Mouse (Mus musculus): ENCODE data around the gene Galnt17. TPM values are rescaled to one million over a fixed set of nuclear protein-coding genes. Genes with fewer than 3 reads are reported as not detected.

The Galnt17 gene
- polyA plus RNA-seq, 1 experiment from 2014 or later = 0.81 TPM

GRCm38 (mm10) chr5:130930999-130931398, 377.3 kb downstream of the Galnt17 start:
- no peaks in the 10 kb centered on the region for H3K9me3 ChIP-seq (ENCODE audit: control insufficient read depth, low read length)
- no peak overlapping the region for H3K4me3 ChIP-seq (ENCODE audit: low read depth, low read length)
- ATAC-seq (ENCODE audit: low FRiP score, low TSS enrichment) (no peak), DNase-seq (ENCODE audit: low spot score) (no peak)
- H3K27ac ChIP-seq (replicated peaks) = no peak overlapping the region
- TF ChIP-seq EP300 (optimal IDR thresholded peaks at IDR 0.05) (no peak), CTCF (IDR thresholded peaks at IDR 0.05; ENCODE audit: low read depth) (no peak)
- WGBS = 90% methylated on average over 1 of the region's 1 CpGs
- H3K4me1 ChIP-seq (replicated peaks; ENCODE audit: control insufficient read depth, insufficient read depth) = no peaks in the 10 kb centered on the region
- H3K27me3 ChIP-seq (ENCODE audit: control insufficient read depth, insufficient read depth, low read length) = no peaks in the 10 kb centered on the region
- H3K9ac ChIP-seq (ENCODE audit: low read length) = no peak overlapping the region
- H3K4me2 ChIP-seq (replicated peaks; ENCODE audit: low read depth) = no peak overlapping the region
- no peaks in the 10 kb centered on the region for H3K36me3 ChIP-seq (ENCODE audit: control insufficient read depth, insufficient read depth, low read length)

- no peak overlapping the region for H3K9ac ChIP-seq (ENCODE audit: low read length)
- no peak for TF ChIP-seq EP300 (optimal IDR thresholded peaks at IDR 0.05)
- TF ChIP-seq CTCF (IDR thresholded peaks at IDR 0.05; ENCODE audit: low read depth) = no peak
- no peak for ATAC-seq (ENCODE audit: low FRiP score, low TSS enrichment)
- no peak overlapping the region for H3K4me3 ChIP-seq (ENCODE audit: low read depth, low read length)
- no peak overlapping the region for H3K4me2 ChIP-seq (replicated peaks; ENCODE audit: low read depth)
- no peaks in the 10 kb centered on the region for H3K27me3 ChIP-seq (ENCODE audit: control insufficient read depth, insufficient read depth, low read length)
- H3K27ac ChIP-seq (replicated peaks) = no peak overlapping the region
- 59% methylated on average over 8 of the region's 8 CpGs for WGBS
- H3K36me3 ChIP-seq (ENCODE audit: control insufficient read depth, insufficient read depth, low read length) = no peaks in the 10 kb centered on the region
- H3K4me1 ChIP-seq (replicated peaks; ENCODE audit: control insufficient read depth, insufficient read depth) = no peaks in the 10 kb centered on the region
- H3K9me3 ChIP-seq (ENCODE audit: control insufficient read depth, low read length) = no peaks in the 10 kb centered on the region
- no peak for DNase-seq (ENCODE audit: low spot score)
These were observed 380.5 kb downstream of the Galnt17 start for GRCm38 (mm10) chr5:130927794-130928149.

- Histone ChIP-seq H3K9ac (ENCODE audit: low read length) (no peak overlapping the region), H3K27me3 (ENCODE audit: control insufficient read depth, insufficient read depth, low read length) (no peaks in the 10 kb centered on the region), H3K4me1 (replicated peaks; ENCODE audit: control insufficient read depth, insufficient read depth) (no peaks in the 10 kb centered on the region), H3K27ac (replicated peaks) (no peak overlapping the region), H3K9me3 (ENCODE audit: control insufficient read depth, low read length) (no peaks in the 10 kb centered on the region), H3K36me3 (ENCODE audit: control insufficient read depth, insufficient read depth, low read length) (no peaks in the 10 kb centered on the region), H3K4me3 (ENCODE audit: low read depth, low read length) (no peak overlapping the region), H3K4me2 (replicated peaks; ENCODE audit: low read depth) (no peak overlapping the region)
- DNase-seq (ENCODE audit: low spot score) (no peak), ATAC-seq (ENCODE audit: low FRiP score, low TSS enrichment) (no peak)
- WGBS = 79% methylated on average over 3 of the region's 3 CpGs
- TF ChIP-seq CTCF (IDR thresholded peaks at IDR 0.05; ENCODE audit: low read depth) (peak; percentile 24; the same call in 1 of the 2 replicates), EP300 (optimal IDR thresholded peaks at IDR 0.05) (no peak)
These were observed 381.0 kb downstream of the Galnt17 start for GRCm38 (mm10) chr5:130927138-130927793.

GRCm38 (mm10) chr5:130925681-130926080, 382.6 kb downstream of the Galnt17 start:
- Histone ChIP-seq H3K36me3 (ENCODE audit: control insufficient read depth, insufficient read depth, low read length) (no peaks in the 10 kb centered on the region), H3K4me2 (replicated peaks; ENCODE audit: low read depth) (no peak overlapping the region), H3K9me3 (ENCODE audit: control insufficient read depth, low read length) (no peaks in the 10 kb centered on the region), H3K4me1 (replicated peaks; ENCODE audit: control insufficient read depth, insufficient read depth) (no peaks in the 10 kb centered on the region), H3K27me3 (ENCODE audit: control insufficient read depth, insufficient read depth, low read length) (no peaks in the 10 kb centered on the region), H3K27ac (replicated peaks) (no peak overlapping the region), H3K9ac (ENCODE audit: low read length) (no peak overlapping the region), H3K4me3 (ENCODE audit: low read depth, low read length) (no peak overlapping the region)
- no peak for TF ChIP-seq CTCF (IDR thresholded peaks at IDR 0.05; ENCODE audit: low read depth)
- TF ChIP-seq EP300 (optimal IDR thresholded peaks at IDR 0.05) = no peak
- ATAC-seq (ENCODE audit: low FRiP score, low TSS enrichment) = no peak
- 92% methylated on average over 7 of the region's 7 CpGs for WGBS
- no peak for DNase-seq (ENCODE audit: low spot score)

GRCm38 (mm10) chr5:130924245-130924827, 384.0 kb downstream of the Galnt17 start:
- Histone ChIP-seq H3K4me1 (replicated peaks; ENCODE audit: control insufficient read depth, insufficient read depth) (no peaks in the 10 kb centered on the region), H3K9ac (ENCODE audit: low read length) (no peak overlapping the region), H3K27ac (replicated peaks) (no peak overlapping the region), H3K4me3 (ENCODE audit: low read depth, low read length) (no peak overlapping the region), H3K27me3 (ENCODE audit: control insufficient read depth, insufficient read depth, low read length) (no peaks in the 10 kb centered on the region), H3K4me2 (replicated peaks; ENCODE audit: low read depth) (no peak overlapping the region), H3K36me3 (ENCODE audit: control insufficient read depth, insufficient read depth, low read length) (no peaks in the 10 kb centered on the region), H3K9me3 (ENCODE audit: control insufficient read depth, low read length) (no peaks in the 10 kb centered on the region)
- WGBS = 41% methylated on average over 2 of the region's 2 CpGs
- no peak for DNase-seq (ENCODE audit: low spot score)
- ATAC-seq (ENCODE audit: low FRiP score, low TSS enrichment) = no peak
- TF ChIP-seq CTCF (IDR thresholded peaks at IDR 0.05; ENCODE audit: low read depth) (no peak), EP300 (optimal IDR thresholded peaks at IDR 0.05) (no peak)

GRCm38 (mm10) chr5:130919969-130920368, 388.3 kb downstream of the Galnt17 start:
- no peaks in the 10 kb centered on the region for H3K36me3 ChIP-seq (ENCODE audit: control insufficient read depth, insufficient read depth, low read length)
- 92% methylated on average over 7 of the region's 7 CpGs for WGBS
- H3K27ac ChIP-seq (replicated peaks) = no peak overlapping the region
- H3K4me2 ChIP-seq (replicated peaks; ENCODE audit: low read depth) = no peak overlapping the region
- H3K4me3 ChIP-seq (ENCODE audit: low read depth, low read length) = no peak overlapping the region
- ATAC-seq (ENCODE audit: low FRiP score, low TSS enrichment) (no peak), DNase-seq (ENCODE audit: low spot score) (no peak)
- no peaks in the 10 kb centered on the region for H3K4me1 ChIP-seq (replicated peaks; ENCODE audit: control insufficient read depth, insufficient read depth)
- no peak overlapping the region for H3K9ac ChIP-seq (ENCODE audit: low read length)
- TF ChIP-seq CTCF (IDR thresholded peaks at IDR 0.05; ENCODE audit: low read depth) (0 out of 2 replicates have a peak, but pooled peaks have one; percentile 3), EP300 (optimal IDR thresholded peaks at IDR 0.05) (no peak)
- H3K9me3 ChIP-seq (ENCODE audit: control insufficient read depth, low read length) = no peaks in the 10 kb centered on the region
- no peaks in the 10 kb centered on the region for H3K27me3 ChIP-seq (ENCODE audit: control insufficient read depth, insufficient read depth, low read length)

All from stomach, postnatal 0 days (tissue).